Mouse (Mus musculus) gastrocnemius, postnatal 10 days (tissue): Measurements from ENCODE around the gene Srp14. TPM values are rescaled to one million over a fixed set of nuclear protein-coding genes. Genes with fewer than 3 reads are reported as not detected.

Experiments used
- DNase-seq: peaks from one replicate; pipeline ENCODE4 v3.0.0; 2021; ENCODE audit warnings: mixed read lengths
- total RNA-seq, 2 experiments: library from RNA; stranded (reverse); gene quantifications; 2 replicates each; pipeline ENCODE4 v1.2.3; 2021

Gene Srp14
- total RNA-seq, 2 experiments from 2014 or later = 148 to 154 TPM

- DNase-seq = peak; percentile 39
These were observed 11.0 kb upstream of the Srp14 start for GRCm38 (mm10) chr2:118490241-118491091.

- peak; percentile 34 for DNase-seq
These were observed 8.3 kb upstream of the Srp14 start for GRCm38 (mm10) chr2:118487806-118488205.

- peak; percentile 91 for DNase-seq
These were observed 7.4 kb upstream of the Srp14 start for GRCm38 (mm10) chr2:118486933-118487332.

GRCm38 (mm10) chr2:118485415-118485814 lies 5.9 kb upstream of the Srp14 start:
- DNase-seq = no peak

- DNase-seq = no peak
These were observed 4.9 kb upstream of the Srp14 start for GRCm38 (mm10) chr2:118484386-118484898.

GRCm38 (mm10) chr2:118483032-118483431 lies 3.5 kb upstream of the Srp14 start:
- DNase-seq = no peak

GRCm38 (mm10) chr2:118480886-118481285 lies 1.4 kb upstream of the Srp14 start:
- DNase-seq = no peak

GRCm38 (mm10) chr2:118478833-118479549 lies 520 bp downstream of the Srp14 start:
- no peak for DNase-seq

GRCm38 (mm10) chr2:118468354-118468753 lies 11.2 kb downstream of the Srp14 start:
- no peak for DNase-seq

- DNase-seq = no peak
These were observed 12.9 kb downstream of the Srp14 start for GRCm38 (mm10) chr2:118466601-118467000.

- DNase-seq = no peak
These were observed 13.6 kb downstream of the Srp14 start for GRCm38 (mm10) chr2:118465894-118466293.

- no peak for DNase-seq
These were observed 15.1 kb downstream of the Srp14 start for GRCm38 (mm10) chr2:118464450-118464849.

- no peak for DNase-seq
These were observed 16.0 kb downstream of the Srp14 start for GRCm38 (mm10) chr2:118463480-118463879.

GRCm38 (mm10) chr2:118461480-118462165 lies 17.9 kb downstream of the Srp14 start:
- no peak for DNase-seq

- DNase-seq = no peak
These were observed 21.8 kb downstream of the Srp14 start for GRCm38 (mm10) chr2:118457463-118458261.

- DNase-seq = no peak
These were observed 22.5 kb downstream of the Srp14 start for GRCm38 (mm10) chr2:118457029-118457428.

GRCm38 (mm10) chr2:118451056-118451455 lies 28.5 kb downstream of the Srp14 start:
- DNase-seq = no peak

- no peak for DNase-seq
These were observed 31.3 kb downstream of the Srp14 start for GRCm38 (mm10) chr2:118448181-118448580.

- DNase-seq = no peak
These were observed 33.5 kb downstream of the Srp14 start for GRCm38 (mm10) chr2:118445696-118446674.

GRCm38 (mm10) chr2:118442723-118443122 lies 36.8 kb downstream of the Srp14 start:
- no peak for DNase-seq
